Mouse (Mus musculus) CD4-positive, CD25-positive, alpha-beta regulatory T cell, adult 4 months (primary cell): ENCODE results near the gene Terf2. TPM values are rescaled to one million over a fixed set of nuclear protein-coding genes. Genes with fewer than 3 reads are reported as not detected.
"Not testable (repeated sequence)": the region's sequence is repeated elsewhere in the genome, so short reads cannot be mapped to it uniquely, and the experiment has no call there.

Source experiments
- ATAC-seq: one replicate; pipeline ENCODE4 v1.8.0; 2017
- polyA plus RNA-seq, 2 experiments: library from polyadenylated mRNA; unstranded; fragments of 100-300 nt; shearing (Covaris generic); gene quantifications; one replicate each; pipeline ENCODE4 v1.2.1; 2017

Gene Terf2
- polyA plus RNA-seq, 2 experiments from 2014 or later: 11.8 to 14.6 TPM

- ATAC-seq: no peak
Measured at GRCm38 (mm10) chr8:107056973-107057369, 39.4 kb downstream of the Terf2 start.

- peak; percentile 98 for ATAC-seq
Measured at GRCm38 (mm10) chr8:107056076-107056972, 40.0 kb downstream of the Terf2 start, which contains the start of the genes Cog8 and Nip7. Cog8 (minus strand) TSS chr8:107056689. Nip7 (plus strand) TSS chr8:107056877.

- ATAC-seq: no peak
Measured at GRCm38 (mm10) chr8:107052046-107052445, 44.3 kb downstream of the Terf2 start.

GRCm38 (mm10) chr8:107049480-107049879 lies 46.9 kb downstream of the Terf2 start:
- no peak for ATAC-seq

GRCm38 (mm10) chr8:107048061-107048941 lies 48.0 kb downstream of the Terf2 start, which contains the start of gene Pdf:
Pdf (minus strand) TSS chr8:107048614.
- ATAC-seq: peak; percentile 78

- no peak for ATAC-seq
Measured at GRCm38 (mm10) chr8:107046976-107047375, 49.4 kb downstream of the Terf2 start.

- no peak for ATAC-seq
Measured at GRCm38 (mm10) chr8:107045478-107045877, 50.9 kb downstream of the Terf2 start.

GRCm38 (mm10) chr8:107040632-107041031 lies 55.7 kb downstream of the Terf2 start:
- no peak for ATAC-seq

GRCm38 (mm10) chr8:107036626-107037025 lies 59.7 kb downstream of the Terf2 start:
- ATAC-seq: no peak

GRCm38 (mm10) chr8:107035641-107036040 lies 60.7 kb downstream of the Terf2 start:
- ATAC-seq: no peak

GRCm38 (mm10) chr8:107033609-107034008 lies 62.7 kb downstream of the Terf2 start:
- ATAC-seq: not testable (repeated sequence)

- ATAC-seq: peak; percentile 52
Measured at GRCm38 (mm10) chr8:107031577-107032090, 64.7 kb downstream of the Terf2 start.

- ATAC-seq: peak; percentile 92
Measured at GRCm38 (mm10) chr8:107030650-107031576, 65.4 kb downstream of the Terf2 start, which contains the start of gene Vps4a. Vps4a (plus strand) TSS chr8:107031222.

- no peak for ATAC-seq
Measured at GRCm38 (mm10) chr8:107030058-107030457, 66.3 kb downstream of the Terf2 start.

- ATAC-seq: no peak
Measured at GRCm38 (mm10) chr8:107029310-107029709, 67.0 kb downstream of the Terf2 start.

GRCm38 (mm10) chr8:107023479-107023878 lies 72.9 kb downstream of the Terf2 start:
- ATAC-seq: no peak

Other genes starting within 250 kb of the Terf2 start
- under 1 TPM; 0.10 to 0.13 TPM for gene Has3, start 226.3 kb downstream of the Terf2 start, polyA plus RNA-seq
- gene Utp4, start 202.9 kb downstream of the Terf2 start, polyA plus RNA-seq: 10 to 100 TPM; 53.2 to 64.3 TPM
- 1 to 10 TPM; 2.9 to 6.5 TPM for gene Sntb2, start 160.8 kb downstream of the Terf2 start, polyA plus RNA-seq
- gene Vps4a, start 65.3 kb downstream of the Terf2 start, polyA plus RNA-seq: 10 to 100 TPM; 33.4 to 34.1 TPM
- gene Pdf, start 47.9 kb downstream of the Terf2 start, polyA plus RNA-seq: 1 to 10 TPM in 1 of 2 experiments, under 1 TPM in 1; 0.85 to 1.3 TPM
- gene Cog8, start 39.9 kb downstream of the Terf2 start, polyA plus RNA-seq: 1 to 10 TPM; 7.6 to 8.7 TPM
- 10 to 100 TPM; 63.5 to 84.9 TPM for gene Nip7, start 39.7 kb downstream of the Terf2 start, polyA plus RNA-seq
- gene Tmed6, start 30.9 kb downstream of the Terf2 start, polyA plus RNA-seq: not detected
- gene Cyb5b, start 54.1 kb upstream of the Terf2 start, polyA plus RNA-seq: 10 to 100 TPM; 33.9 to 42.3 TPM
- 10 to 100 TPM; 19.2 to 21.2 TPM for gene Nfat5, start 196.9 kb upstream of the Terf2 start, polyA plus RNA-seq